Mouse (Mus musculus) midbrain, embryonic 16.5 days (tissue): ENCODE measurements around the gene Cep41. TPM values are rescaled to one million over a fixed set of nuclear protein-coding genes. Genes with fewer than 3 reads are reported as not detected.

ENCODE experiments used
- ATAC-seq: fragments of 200-750 bp; cut with Nextera tagmentation; 2 replicates; pipeline ENCODE4 v1.8.0; 2017; ENCODE audit warnings: moderate TSS enrichment
- H3K27ac ChIP-seq: fragments of 300-500 bp; sonication (generic); 2 replicates; pipeline ENCODE4 v1.5.1; 2014; ENCODE audit warnings: mild to moderate bottlenecking, low read length, mixed read lengths
- H3K27me3 ChIP-seq: fragments of 300-500 bp; sonication (generic); 2 replicates; pipeline ENCODE4 v1.6.1; 2014; ENCODE audit warnings: low read depth, low read length, mixed read lengths; ENCODE audit not compliant: control insufficient read depth, insufficient read depth
- H3K36me3 ChIP-seq: fragments of 300-500 bp; sonication (generic); 2 replicates; pipeline ENCODE4 v1.6.1; 2014; ENCODE audit warnings: mild to moderate bottlenecking, low read length, moderate library complexity, mixed read lengths; ENCODE audit not compliant: control insufficient read depth, insufficient read depth
- H3K4me1 ChIP-seq: fragments of 300-500 bp; sonication (generic); 2 replicates; pipeline ENCODE4 v1.6.1; 2014; ENCODE audit warnings: mild to moderate bottlenecking, low read length, mixed read lengths; ENCODE audit not compliant: control insufficient read depth, insufficient read depth
- H3K4me2 ChIP-seq: fragments of 300-500 bp; sonication (generic); 2 replicates; pipeline ENCODE4 v1.6.1; 2014; ENCODE audit warnings: mild to moderate bottlenecking, low read length, mixed read lengths
- H3K4me3 ChIP-seq: fragments of 300-500 bp; sonication (generic); 2 replicates; pipeline ENCODE4 v1.5.1; 2014; ENCODE audit warnings: low read depth, mild to moderate bottlenecking, low read length, moderate library complexity, mixed read lengths
- H3K9ac ChIP-seq: fragments of 300-500 bp; sonication (generic); 2 replicates; pipeline ENCODE4 v1.6.1; 2014; ENCODE audit warnings: low read depth, low read length, mixed read lengths
- H3K9me3 ChIP-seq: fragments of 300-500 bp; sonication (generic); replicated peaks from 2 replicates; pipeline ENCODE4 v1.6.1; 2014; ENCODE audit warnings: mild to moderate bottlenecking, low read length, mixed read lengths; ENCODE audit not compliant: control insufficient read depth, poor library complexity, severe bottlenecking
- WGBS: fragments of 180-500 bp; shearing (Covaris S2); extraction: QIAGEN DNeasy Blood & Tissue Kit; methylation state at CpG from one replicate; pipeline ENCODE4 v1.1.7; 2014; 5-methylcytosine and 5-hydroxymethylcytosine counted together
- polyA plus RNA-seq: library from polyadenylated mRNA; unstranded; fragments of >200 nt; fragmentation: Nextera tagmentation; extraction: Ambion mirVana; gene quantifications from 2 replicates; pipeline ENCODE4 v1.2.1, GENCODE M21; 2015

Cep41 gene
- polyA plus RNA-seq, 1 experiment from 2014 or later: 13.2 TPM

- Histone ChIP-seq H3K9me3 (no peaks in the 10 kb centered on the region), H3K9ac (no peak overlapping the region), H3K4me3 (no peak overlapping the region), H3K4me1 (peaks cover 11% of the 10 kb centered on the region; the same call in 1 of the 2 replicates), H3K4me2 (no peak overlapping the region), H3K36me3 (no peaks in the 10 kb centered on the region), H3K27me3 (no peaks in the 10 kb centered on the region), H3K27ac (no peak overlapping the region)
- no peak for ATAC-seq
- WGBS: 33% methylated on average over 5 of the region's 5 CpGs
Observed at GRCm38 (mm10) chr6:30667585-30667984, 26.0 kb downstream of the Cep41 start.

- Histone ChIP-seq H3K4me1 (peaks cover 11% of the 10 kb centered on the region; the same call in 1 of the 2 replicates), H3K27ac (no peak overlapping the region), H3K4me2 (no peak overlapping the region), H3K9me3 (no peaks in the 10 kb centered on the region), H3K36me3 (no peaks in the 10 kb centered on the region), H3K4me3 (no peak overlapping the region), H3K9ac (no peak overlapping the region), H3K27me3 (no peaks in the 10 kb centered on the region)
- no peak for ATAC-seq
- 29% methylated on average over 6 of the region's 6 CpGs for WGBS
Observed at GRCm38 (mm10) chr6:30666043-30666442, 27.5 kb downstream of the Cep41 start.

- no peak for ATAC-seq
- WGBS: 50% methylated on average over 4 of the region's 4 CpGs
- Histone ChIP-seq H3K27me3 (no peaks in the 10 kb centered on the region), H3K9me3 (no peaks in the 10 kb centered on the region), H3K4me2 (no peak overlapping the region), H3K4me3 (no peak overlapping the region), H3K9ac (no peak overlapping the region), H3K36me3 (no peaks in the 10 kb centered on the region), H3K27ac (peak overlapping the region; percentile 53), H3K4me1 (peaks cover 11% of the 10 kb centered on the region; the same call in 1 of the 2 replicates)
Observed at GRCm38 (mm10) chr6:30665296-30665695, 28.3 kb downstream of the Cep41 start.

- no peak overlapping the region for H3K4me3 ChIP-seq
- H3K27me3 ChIP-seq: no peaks in the 10 kb centered on the region
- peak overlapping the region; percentile 22 for H3K27ac ChIP-seq
- ATAC-seq: no peak
- H3K4me1 ChIP-seq: peaks cover 11% of the 10 kb centered on the region; the same call in 1 of the 2 replicates
- WGBS: 28% methylated on average over 6 of the region's 6 CpGs
- no peak overlapping the region for H3K4me2 ChIP-seq
- H3K9ac ChIP-seq: no peak overlapping the region
- no peaks in the 10 kb centered on the region for H3K36me3 ChIP-seq
- no peaks in the 10 kb centered on the region for H3K9me3 ChIP-seq
Observed at GRCm38 (mm10) chr6:30664776-30665175, 28.8 kb downstream of the Cep41 start.

- 79% methylated on average over 9 of the region's 9 CpGs for WGBS
- peaks cover 28% of the 10 kb centered on the region for H3K4me1 ChIP-seq
- H3K9ac ChIP-seq: no peak overlapping the region
- H3K36me3 ChIP-seq: no peaks in the 10 kb centered on the region
- ATAC-seq: no peak
- no peaks in the 10 kb centered on the region for H3K9me3 ChIP-seq
- H3K4me3 ChIP-seq: no peak overlapping the region
- no peak overlapping the region for H3K4me2 ChIP-seq
- no peak overlapping the region for H3K27ac ChIP-seq
- H3K27me3 ChIP-seq: no peaks in the 10 kb centered on the region
Observed at GRCm38 (mm10) chr6:30658619-30659018, 34.9 kb downstream of the Cep41 start.

- Histone ChIP-seq H3K27me3 (no peaks in the 10 kb centered on the region), H3K27ac (no peak overlapping the region), H3K36me3 (no peaks in the 10 kb centered on the region), H3K4me3 (no peak overlapping the region), H3K9me3 (no peaks in the 10 kb centered on the region), H3K9ac (no peak overlapping the region), H3K4me2 (no peak overlapping the region), H3K4me1 (peaks cover 39% of the 10 kb centered on the region)
- ATAC-seq: no peak
- 97% methylated on average over 12 of the region's 12 CpGs for WGBS
Observed at GRCm38 (mm10) chr6:30657279-30657678, 36.3 kb downstream of the Cep41 start.

GRCm38 (mm10) chr6:30654932-30655331 lies 38.6 kb downstream of the Cep41 start:
- WGBS: 57% methylated on average over 3 of the region's 3 CpGs
- Histone ChIP-seq H3K9me3 (no peaks in the 10 kb centered on the region), H3K36me3 (no peaks in the 10 kb centered on the region), H3K4me3 (no peak overlapping the region), H3K9ac (peak overlapping the region; percentile 30; the same call in 1 of the 2 replicates), H3K4me2 (no peak overlapping the region), H3K27ac (peak overlapping the region; percentile 87), H3K27me3 (no peaks in the 10 kb centered on the region), H3K4me1 (peaks cover 41% of the 10 kb centered on the region)
- ATAC-seq: peak; percentile 43; the same call in 1 of the 2 replicates

GRCm38 (mm10) chr6:30654402-30654859 lies 39.1 kb downstream of the Cep41 start:
- ATAC-seq: peak; percentile 72
- H3K4me2 ChIP-seq: no peak overlapping the region
- H3K27ac ChIP-seq: peak overlapping the region; percentile 87
- no peaks in the 10 kb centered on the region for H3K9me3 ChIP-seq
- peaks cover 41% of the 10 kb centered on the region for H3K4me1 ChIP-seq
- H3K36me3 ChIP-seq: no peaks in the 10 kb centered on the region
- WGBS: 12% methylated on average over 6 of the region's 6 CpGs
- H3K9ac ChIP-seq: peak overlapping the region; percentile 30; the same call in 1 of the 2 replicates
- no peak overlapping the region for H3K4me3 ChIP-seq
- H3K27me3 ChIP-seq: no peaks in the 10 kb centered on the region

- Histone ChIP-seq H3K4me3 (no peak overlapping the region), H3K9me3 (no peaks in the 10 kb centered on the region), H3K27me3 (no peaks in the 10 kb centered on the region), H3K4me2 (no peak overlapping the region), H3K27ac (peak overlapping the region; percentile 87), H3K9ac (no peak overlapping the region), H3K36me3 (no peaks in the 10 kb centered on the region), H3K4me1 (peaks cover 41% of the 10 kb centered on the region)
- no peak for ATAC-seq
- 73% methylated on average over 6 of the region's 6 CpGs for WGBS
Observed at GRCm38 (mm10) chr6:30653518-30653917, 40.0 kb downstream of the Cep41 start.
